Mouse (Mus musculus): ENCODE results near the gene Atrn. TPM values are rescaled to one million over a fixed set of nuclear protein-coding genes. Genes with fewer than 3 reads are reported as not detected.
"Not testable (repeated sequence)": the region's sequence is repeated elsewhere in the genome, so short reads cannot be mapped to it uniquely, and the experiment has no call there.

Gene Atrn
- total RNA-seq, 2 experiments from 2014 or later: 87.6 to 89.5 TPM

DNA sequence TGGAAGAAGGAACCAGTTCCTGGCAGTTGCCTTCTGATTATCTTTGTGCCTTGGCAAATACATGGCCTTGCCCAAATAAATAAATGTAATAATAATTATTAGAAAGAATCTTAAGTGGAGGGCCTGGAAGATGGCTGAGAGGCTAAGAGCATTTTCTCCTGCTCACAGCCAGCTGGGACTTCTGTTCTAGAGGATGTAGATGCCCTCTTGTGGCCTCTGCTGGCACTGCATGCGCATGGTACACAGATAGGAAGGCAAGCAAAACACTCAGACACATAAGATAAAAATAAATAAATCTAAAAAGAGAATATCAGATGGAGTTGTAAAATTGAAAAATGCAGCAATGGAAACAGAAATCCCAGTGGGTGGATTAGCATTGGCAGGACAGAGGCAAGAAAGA is 44.3 kb downstream of the Atrn start:
- peak; percentile 89 for DNase-seq
- intact Hi-C loops (cut with DNase I): no loop called here

DNA sequence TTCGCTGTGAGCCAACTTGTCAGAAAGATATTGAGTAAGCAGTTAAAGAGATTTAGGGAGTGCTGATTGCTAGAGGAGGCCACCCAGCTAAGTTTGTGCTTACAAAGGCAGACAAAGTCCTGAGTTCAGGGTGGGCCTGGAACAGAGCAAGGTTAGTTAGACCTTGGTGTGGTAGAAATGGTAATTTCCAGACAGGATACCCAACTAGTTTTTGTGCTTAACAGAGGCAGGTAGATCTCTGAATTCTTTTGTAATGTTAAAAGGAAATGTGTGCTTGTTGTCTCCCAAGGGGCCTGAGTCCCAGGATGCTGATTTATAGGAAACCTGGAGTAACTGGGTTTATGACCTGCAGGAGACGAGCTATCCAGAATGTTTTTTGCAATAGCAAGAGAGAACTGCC is 52.6 kb downstream of the Atrn start:
- intact Hi-C loops (cut with DNase I): no loop called here
- no peak for DNase-seq

DNA sequence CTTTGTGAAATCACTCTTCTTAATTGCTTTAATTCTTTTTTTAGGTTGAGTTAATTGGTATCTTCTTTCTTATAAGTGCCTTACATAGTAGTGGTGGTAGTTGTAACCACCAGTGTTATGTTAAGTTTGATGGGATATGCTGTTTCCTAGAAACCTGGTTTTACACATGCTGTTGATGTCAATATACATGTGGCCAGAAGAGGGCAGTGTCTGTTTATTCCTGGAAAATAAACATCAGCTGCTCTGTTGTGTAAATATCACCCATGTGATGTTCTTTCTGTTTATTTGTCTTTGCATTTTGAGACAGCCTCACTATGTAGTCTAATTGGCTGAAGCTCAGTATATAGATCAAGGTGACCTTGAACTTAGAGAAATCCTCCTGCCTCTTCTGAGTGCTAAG is 55.6 kb downstream of the Atrn start:
- intact Hi-C loops (cut with DNase I): no loop called here
- DNase-seq: no peak

DNA sequence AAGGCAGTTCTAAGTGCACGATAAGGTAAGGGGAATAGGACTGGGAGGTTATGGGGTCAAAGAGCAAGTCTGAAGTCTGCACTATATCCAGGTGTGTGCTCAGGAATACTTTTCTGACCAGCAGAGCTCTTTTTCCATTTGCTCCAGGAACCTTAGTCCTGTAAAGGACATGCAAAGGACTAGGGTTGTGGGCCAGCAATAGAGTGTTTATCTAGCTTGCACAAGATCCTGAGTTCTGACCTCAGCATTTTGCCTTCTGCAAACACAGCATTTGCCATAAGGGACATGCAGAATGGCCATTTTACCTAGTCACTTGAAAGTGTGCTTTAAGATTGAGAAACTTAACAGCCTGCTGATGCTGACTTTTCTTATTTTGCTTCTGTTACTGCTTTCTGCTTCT is 58.7 kb downstream of the Atrn start:
- DNase-seq: no peak
- intact Hi-C loops (cut with DNase I): no loop called here

DNA sequence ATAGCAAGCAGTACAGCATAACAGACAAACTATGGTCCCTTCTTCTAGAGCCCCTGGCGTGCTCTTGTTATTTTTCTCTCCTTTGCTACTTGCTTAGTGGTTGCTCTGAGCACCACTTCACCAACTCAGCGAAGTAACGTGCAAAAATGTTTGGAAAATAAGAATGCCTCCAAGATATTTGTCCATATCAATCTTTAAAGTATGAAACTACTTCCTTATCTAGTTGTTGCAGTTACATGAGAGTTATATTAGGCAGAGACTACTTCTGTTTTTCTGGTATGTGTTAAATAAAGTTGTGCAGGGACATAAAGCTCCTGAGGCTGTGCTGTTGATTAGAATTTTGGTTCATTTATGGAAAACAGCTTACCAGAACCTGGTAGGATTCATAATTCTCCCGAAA is 64.7 kb downstream of the Atrn start:
- DNase-seq: no peak
- intact Hi-C loops (cut with DNase I): no loop called here

DNA sequence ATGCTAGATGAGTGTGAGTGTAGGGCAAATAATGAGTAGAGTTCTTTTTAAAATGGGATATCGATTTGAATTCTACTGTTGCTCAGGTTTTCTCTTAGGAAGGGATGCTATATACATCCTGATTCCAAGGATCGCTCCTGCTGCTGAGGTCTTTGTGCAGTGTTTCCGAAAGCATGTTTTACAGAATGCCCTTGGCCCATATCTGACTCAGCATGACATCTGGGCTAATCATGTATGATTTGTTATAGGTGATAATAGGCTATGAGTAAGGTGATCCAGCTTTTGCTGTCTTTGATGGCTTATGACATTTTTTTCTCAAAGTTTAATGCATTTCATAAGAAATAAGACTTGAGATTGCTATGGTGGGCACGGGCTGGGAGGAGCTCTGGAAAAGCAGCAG is 66.1 kb downstream of the Atrn start:
- intact Hi-C loops (cut with DNase I): no loop called here
- DNase-seq: no peak

DNA sequence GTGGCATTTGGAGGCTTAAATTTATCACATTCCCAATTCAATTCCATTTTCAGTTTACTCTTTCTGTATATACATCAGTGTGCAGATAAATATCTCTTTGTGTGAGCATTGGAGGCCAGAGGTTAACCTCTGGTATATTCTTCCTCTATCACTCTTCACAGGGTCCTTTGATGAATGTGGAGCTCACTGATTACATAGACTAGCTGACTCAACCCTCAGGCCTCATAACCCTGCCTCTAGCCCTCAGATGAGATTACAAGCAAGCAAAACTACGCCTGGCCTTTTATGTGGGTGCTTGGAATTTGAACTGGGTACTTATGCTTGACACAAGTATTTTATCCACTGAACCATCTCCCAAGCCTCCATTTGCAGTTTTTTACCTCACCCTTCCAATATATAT is 68.6 kb downstream of the Atrn start:
- intact Hi-C loops (cut with DNase I): no loop called here
- DNase-seq: no peak

DNA sequence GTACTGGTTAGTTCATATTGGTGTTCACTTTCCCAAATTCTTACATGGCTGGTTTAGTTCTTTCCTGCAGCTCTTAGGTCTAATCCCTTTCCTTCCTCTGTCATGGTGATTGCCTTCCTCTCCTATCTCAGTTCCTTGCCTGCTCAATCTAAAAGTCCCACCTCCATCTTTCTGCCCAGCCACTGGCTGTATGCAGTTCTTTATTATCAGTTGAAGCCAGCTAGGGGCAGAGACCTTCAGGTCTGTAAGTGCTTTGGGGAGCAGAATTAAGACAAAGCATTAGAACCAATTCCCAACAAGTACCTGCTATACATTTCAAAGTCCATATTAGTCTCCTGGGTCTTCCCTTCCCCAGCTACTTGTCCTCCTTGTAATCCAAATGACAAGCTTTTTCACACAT is 71.3 kb downstream of the Atrn start:
- intact Hi-C loops (cut with DNase I): no loop called here
- no peak for DNase-seq

DNA sequence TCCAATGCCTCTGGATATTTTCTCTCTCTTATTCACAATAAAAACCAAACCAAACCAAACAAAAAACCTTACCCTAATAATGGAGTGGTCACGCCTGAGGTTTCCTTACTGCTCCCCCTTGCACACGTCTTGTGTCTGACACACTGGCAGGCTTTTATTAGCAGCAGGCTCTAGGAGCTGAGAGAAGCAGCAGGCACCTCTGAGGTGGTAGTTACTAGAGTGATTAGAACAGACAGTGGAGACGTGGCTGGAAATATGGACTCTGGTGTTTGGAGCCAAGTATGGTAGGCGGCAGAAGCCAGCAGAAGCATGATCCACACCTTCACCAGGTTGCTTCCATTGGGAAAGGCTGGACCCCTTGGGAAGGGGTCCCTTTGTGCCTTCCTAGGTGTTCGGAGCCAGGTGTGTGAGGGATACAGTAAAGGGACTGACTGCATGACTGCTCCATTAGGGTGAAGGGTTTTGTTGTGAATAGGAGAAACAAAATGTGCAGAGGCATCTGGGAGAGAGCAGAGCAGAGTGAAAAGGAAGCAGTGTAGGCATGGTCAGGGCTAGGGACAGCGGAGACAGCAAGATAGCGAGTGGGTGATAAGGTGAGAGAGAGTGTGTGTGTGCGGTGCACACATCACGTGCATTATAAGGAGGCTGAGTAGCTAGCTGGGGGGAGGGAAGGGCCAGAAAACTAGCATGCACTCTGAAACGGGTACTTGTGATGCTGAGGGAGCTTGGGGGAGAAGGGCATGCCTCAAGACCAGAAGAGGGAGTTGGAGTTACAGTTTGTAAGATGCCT is 72.0 kb downstream of the Atrn start:
- intact Hi-C loops (cut with DNase I): no loop called here
- no peak for DNase-seq

DNA sequence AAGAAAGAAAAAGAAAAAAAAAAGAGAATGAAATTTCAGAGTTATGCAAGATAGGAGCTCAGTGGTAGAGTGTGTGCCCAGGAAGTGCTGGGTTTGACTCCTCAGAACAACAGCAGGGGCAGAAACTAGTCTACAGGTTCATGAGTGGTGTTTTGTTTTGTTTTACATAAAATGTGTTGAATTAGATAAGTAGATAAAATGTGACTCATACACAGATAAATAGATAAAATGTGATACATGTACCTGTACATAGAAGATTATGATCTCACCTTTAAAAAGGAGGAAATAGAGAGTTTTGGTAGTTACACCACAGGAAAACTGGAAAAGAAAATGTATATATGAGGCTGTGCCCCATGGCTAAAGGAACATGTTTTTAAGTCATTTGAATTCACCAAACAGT is 72.8 kb downstream of the Atrn start:
- intact Hi-C loops (cut with DNase I): no loop called here

DNA sequence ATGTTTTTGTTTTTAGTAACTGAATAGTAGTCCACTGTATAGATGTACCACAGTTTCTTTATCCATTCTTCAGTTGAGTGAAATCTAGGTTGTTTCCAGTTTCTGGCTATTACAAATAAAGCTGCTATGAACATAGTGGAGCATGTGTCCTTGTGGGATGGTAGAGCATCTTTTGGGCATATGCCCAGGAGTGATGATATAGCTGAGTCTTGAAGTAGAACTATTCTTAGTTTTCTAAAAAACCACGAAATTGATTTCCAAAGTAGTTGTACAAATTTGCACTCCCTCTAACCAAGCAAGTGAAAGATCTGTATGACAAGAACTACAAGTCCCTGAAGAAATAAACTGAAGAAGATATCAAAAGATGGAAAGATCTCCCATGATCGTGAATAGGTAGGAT is 86.5 kb downstream of the Atrn start:
- DNase-seq: no peak
- intact Hi-C loops (cut with DNase I): no loop called here

More for the DNA sequence above, 72.8 kb downstream of the Atrn start:
- no peak for DNase-seq

DNA sequence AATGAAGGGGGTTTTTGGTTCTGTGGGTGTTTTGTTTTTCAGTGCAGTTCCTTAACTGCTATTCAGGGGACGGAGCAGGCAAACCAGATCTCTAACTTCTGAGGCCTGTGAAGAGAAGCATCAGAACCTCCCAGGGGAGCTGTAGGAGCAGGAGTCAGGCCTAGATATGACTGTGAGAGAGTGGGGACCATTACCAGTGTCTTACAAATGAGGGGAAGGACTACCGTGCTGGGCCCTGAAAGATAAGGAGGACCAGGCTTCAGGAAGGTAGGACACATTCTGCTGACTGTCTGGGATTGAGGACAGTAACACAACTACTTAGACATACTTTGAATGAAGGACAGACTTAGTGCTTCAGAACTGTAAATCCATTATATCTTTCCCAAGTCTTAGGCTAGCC is 102.8 kb downstream of the Atrn start:
- intact Hi-C loops (cut with DNase I): no loop called here
- no peak for DNase-seq

DNA sequence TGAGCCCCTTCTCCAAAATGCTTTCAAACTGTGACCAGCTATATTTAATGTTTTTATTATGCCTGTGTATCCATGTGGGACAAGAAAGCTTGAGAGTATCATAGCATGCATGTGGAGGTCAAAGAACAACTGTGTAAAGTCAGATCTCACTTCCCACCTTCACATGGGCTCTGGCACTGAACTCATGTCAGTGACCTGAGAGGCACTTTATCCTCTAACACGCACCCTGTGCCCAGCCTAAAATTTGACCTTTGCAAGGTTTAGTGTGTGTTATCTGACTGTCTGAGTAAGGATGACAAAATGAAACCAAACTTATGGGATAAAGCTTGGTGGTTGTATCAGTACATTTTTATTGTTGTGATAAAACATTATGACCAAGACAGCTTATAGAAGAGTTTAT is 104.3 kb downstream of the Atrn start:
- no peak for DNase-seq

DNA sequence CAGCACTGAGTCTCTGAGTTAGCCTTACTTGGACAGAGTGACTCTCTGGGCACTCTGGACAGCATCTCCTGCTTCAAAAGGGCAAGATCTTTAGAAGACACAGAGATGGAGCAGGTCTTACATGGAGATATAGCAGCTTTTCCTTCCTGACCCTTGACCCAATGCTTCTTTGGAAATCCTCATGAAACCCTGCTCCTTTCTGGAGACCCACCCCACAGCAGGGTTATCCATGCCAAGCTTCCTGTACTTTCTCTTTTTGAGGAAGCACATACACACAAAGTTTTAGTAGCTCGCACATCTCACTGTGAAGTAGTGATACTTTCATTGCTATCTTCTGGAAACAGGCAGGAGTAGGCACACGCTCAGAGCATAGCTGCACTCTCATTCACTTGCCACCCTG is 118.9 kb downstream of the Atrn start:
- no peak for DNase-seq
- intact Hi-C loops (cut with DNase I): no loop called here

More for the DNA sequence above, 104.3 kb downstream of the Atrn start:
- intact Hi-C loops (cut with DNase I): no loop called here

DNA sequence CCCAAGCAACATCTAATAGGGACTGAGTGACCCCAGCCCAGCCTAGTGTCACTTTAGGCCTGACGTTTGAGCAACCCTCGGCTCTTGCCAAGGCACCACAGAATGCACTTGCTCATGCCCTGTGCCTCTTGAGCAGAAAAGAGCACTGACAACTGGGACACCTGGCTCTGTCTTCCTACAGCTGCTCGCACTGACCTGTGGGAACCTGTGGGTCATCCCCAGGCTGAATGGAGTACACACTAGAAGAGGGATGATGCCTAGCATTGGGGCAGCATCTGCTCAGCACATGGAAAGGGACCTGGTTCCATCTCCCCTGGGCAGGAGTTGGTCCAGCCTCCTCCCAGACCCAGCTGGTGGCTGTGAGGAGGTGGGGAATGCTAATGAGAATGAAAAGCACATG is 120.6 kb downstream of the Atrn start:
- DNase-seq: no peak
- intact Hi-C loops (cut with DNase I): no loop called here

DNA sequence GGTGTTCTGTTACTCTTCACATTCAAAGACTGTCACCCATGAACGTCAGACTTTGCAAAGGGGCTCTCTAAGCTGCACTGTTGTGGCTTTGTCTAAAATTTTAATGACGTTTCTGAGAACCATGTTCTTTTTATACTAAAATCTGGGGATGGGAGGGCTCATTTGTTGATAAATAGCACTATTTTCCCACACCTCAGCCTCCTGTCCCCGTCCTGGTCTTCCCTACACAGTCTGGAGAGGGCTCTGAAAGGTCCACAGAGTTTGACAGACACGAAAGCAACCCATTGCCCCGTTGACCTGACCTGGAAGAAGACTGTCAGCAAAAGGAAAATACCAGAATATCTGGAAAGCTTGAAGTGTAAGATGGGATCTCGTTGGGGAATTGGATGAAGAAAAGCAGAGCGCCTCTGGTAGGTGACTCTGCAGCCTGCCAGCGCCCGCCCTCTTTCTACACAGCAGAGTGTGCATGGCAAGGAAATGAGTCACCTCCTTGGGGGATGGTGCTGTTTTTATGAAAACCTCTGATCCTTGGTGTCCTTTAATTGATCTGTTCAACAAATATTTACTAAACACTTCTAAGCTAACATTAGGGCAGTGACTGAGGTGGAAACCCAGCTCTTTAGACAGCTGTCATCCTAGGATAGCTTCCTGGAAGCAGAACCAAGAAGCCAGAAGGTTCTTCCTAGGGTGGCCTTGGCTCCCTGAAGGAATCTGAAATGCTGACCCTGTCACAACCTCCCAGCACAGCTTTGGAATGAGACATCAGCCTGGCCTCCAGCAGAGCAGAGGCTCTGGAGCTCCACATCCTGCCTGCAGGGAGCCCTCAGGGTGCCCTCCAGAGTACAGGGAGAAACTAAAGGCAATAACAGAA is 123.0 kb downstream of the Atrn start:
- intact Hi-C loops (cut with DNase I): no loop called here
- no peak for DNase-seq

DNA sequence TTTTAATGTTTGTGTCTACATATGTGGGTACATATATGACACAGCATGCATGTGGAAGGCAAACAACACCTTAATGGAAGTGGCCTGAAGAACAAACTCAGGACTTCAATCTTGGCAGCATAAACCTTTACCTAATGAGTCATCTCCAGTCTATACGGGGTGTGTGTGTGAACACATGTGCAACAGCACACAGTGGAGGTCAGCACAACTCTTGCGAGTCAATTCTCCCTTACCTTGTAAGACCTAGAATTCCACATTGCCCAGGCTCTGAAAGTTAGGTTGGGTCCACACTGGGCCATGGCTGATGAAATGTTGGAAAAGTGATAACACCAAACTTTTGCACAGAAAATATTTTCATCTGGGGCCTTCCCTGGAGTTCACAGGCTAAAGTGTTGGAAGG is 124.3 kb downstream of the Atrn start:
- intact Hi-C loops (cut with DNase I): no loop called here
- no peak for DNase-seq

DNA sequence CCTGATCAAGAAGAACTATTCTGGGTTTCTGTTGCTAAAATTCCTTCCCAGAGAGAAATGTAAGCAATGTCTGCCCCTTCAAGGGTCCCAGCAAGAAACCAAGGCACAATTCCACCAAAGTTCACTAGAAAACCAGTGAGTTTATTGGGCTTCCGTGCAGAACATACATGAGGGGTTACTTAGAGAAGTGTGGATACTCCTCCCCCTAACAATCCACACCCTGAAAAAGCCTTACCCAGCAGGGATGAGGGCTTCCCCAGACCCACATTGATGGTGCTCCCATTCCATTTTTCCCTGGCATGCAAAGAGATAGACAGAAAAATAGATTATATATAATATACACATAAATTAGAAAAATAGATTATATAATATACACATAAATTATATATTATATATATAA is 124.7 kb downstream of the Atrn start:
- intact Hi-C loops (cut with DNase I): no loop called here
- no peak for DNase-seq

DNA sequence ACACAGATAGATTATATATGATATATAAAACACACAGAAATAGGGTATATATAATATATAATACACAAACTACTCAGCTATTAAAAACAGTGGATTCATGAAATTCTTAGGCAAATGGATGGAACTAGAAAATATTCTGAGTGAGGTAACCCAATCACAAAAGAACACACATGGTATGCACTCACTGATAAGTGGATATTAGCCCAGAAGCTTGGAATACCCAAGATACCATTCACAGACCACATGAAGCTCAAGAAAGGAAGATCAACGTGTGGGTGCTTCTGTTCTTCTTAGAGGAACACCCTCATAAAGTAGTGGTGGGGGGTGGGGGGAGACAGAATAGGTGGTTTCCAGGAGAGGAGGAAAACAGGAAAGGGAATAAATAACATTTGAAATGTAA is 125.1 kb downstream of the Atrn start:
- DNase-seq; intact Hi-C loops (cut with DNase I): not testable (repeated sequence)

DNA sequence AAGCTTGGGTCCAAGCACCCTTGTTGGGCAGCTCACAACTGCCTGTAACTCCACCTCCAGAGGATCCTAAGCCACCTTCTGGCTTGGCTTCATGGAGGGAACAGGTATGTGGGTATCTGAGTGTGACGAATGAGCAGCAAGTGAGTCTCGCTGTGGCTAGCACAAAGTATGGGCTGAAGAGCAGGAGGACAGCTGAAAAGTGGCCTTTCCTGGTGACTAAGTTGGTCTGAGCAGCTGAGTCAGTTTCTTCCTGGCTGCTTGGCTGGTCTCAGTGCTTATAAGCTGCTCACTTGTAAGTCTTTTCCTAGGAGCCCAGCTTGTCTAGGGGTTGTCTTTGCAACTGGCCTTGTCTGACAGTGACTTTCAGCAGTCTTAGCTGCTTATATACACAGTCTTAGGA is 130.0 kb downstream of the Atrn start:
- intact Hi-C loops (cut with DNase I): no loop called here
- DNase-seq: no peak

DNA sequence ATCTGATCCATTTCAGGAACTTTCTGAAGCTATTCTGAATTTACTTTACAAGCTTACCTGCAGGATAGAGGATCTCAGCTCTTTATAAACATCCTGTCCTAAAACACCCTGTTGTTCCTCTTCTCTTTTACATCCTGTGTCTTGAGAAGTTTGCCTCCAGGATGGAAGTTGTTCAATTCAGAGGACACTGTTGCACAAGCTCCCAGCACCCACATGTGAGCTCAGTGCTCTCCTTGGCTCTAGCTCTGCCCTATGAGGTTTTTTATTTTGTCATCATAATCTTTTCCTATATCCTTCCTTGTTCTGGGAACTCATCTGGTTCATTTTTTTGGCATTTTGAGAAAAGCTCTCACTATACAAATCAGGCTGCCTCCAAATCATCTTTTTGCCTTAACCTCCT is 130.5 kb downstream of the Atrn start:
- DNase-seq: no peak
- intact Hi-C loops (cut with DNase I): no loop called here

Measured in left cerebral cortex, postnatal 4 days (tissue).